Mouse (Mus musculus) megakaryocyte-erythroid progenitor cell, adult 5-6 weeks (primary cell): Measurements from ENCODE around the gene Bpifc. TPM values are rescaled to one million over a fixed set of nuclear protein-coding genes. Genes with fewer than 3 reads are reported as not detected.
"Not testable (repeated sequence)": the region's sequence is repeated elsewhere in the genome, so short reads cannot be mapped to it uniquely, and the experiment has no call there.

Experiments used
- ATAC-seq: replicated peaks from 2 replicates; pipeline ENCODE4 v1.8.0; 2016; ENCODE audit warnings: mild to moderate bottlenecking, inconsistent platforms; ENCODE audit not compliant: severe bottlenecking, poor library complexity, low FRiP score, low TSS enrichment
- total RNA-seq, 2 experiments: library from RNA; stranded (forward) in 1 of 2; stranded (reverse) in 1 of 2; fragments of 200-1000, 215-1000 nt in 1 of 2; fragments of >200 nt in 1 of 2; fragmentation: Nextera tagmentation in 1 of 2; gene quantifications; 2 replicates each; pipeline ENCODE4 v1.2.3; 2014 to 2017

The Bpifc gene
- total RNA-seq (2014; fragmentation: Nextera tagmentation) (1.0 TPM in 1 of 2 replicates, not detected in the other), total RNA-seq (2017) (0.11 TPM in 1 of 2 replicates, not detected in the other)

DNA sequence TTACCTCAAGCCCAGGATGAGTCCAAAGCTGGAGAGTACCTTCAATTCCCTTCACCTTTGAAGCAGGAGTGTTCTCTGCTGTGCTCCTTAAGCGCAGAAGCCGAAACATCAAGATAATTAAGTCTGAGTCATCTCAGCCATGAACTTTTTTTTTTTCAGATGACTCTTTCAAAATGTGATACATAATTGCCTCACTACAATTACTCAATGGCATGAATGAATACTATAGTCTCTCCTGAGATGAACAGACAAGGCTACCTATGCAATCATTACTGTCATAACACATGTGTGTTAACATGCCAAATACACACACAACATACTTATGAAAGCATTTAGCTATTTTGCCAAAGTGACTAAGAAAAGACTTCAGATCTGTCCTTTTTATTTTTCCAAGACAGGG is at the start of gene Bpifc:
Gene Bpifc (minus strand): TSS at position 115 of the 400 bp plus-strand sequence.
- ATAC-seq: no peak

DNA sequence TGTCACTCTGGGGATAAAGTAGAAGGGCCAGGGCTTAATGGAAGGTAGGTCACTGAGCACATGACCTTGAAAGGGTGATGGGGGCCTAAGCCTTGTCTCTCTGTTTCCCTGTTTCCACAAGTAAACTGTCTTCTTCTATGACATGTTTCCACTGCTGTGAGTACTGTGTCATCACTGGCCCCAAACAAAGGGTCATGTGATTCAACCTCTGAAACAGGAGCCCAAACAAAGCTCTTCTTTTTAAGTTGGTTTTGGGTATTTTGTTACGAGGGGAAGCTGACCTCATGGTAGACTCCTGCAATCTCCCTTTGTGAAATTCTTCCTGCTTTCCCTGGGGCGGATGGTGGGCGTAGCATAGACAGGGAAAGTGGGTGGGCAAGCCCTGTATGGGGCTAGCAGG is 48.6 kb upstream of the Bpifc start:
- no peak for ATAC-seq

DNA sequence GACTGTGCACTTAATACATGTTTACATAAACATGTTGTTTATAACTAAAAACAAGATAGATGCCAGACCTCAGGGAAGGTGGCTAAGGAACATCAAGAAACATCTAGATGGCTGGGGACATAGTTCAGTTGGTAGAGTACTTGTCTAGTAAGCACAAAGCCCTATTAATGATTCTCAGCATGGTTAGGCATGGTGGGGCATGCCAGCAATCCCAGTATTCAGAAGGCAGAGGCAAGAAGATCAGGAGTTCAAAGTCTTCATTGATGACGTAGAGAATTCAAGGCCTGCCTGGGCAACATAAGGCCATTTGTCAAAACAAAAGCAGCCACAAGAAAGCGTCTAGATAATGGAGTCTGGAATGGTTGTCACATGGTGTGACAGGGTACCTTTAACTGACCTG is 46.0 kb upstream of the Bpifc start:
- ATAC-seq: no peak

DNA sequence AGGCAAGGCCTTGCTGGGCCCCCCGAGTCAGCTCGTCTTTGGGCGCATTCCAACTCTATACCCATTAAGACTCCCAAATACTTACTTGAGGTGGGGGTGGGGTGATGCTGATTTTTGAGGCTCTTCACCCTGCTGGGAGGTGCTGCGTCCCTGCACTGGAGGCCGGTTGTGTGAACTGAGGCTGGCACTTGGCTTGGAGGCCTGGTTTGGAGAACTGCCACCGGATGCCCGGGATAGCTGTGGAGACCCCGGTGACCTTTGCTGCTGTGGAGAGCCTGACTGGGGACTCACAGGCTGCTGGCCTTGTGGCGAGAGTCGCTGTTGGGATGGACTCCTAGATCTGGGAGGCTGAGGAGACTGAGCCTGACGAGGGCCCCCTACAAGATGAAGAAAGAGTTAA is 45.6 kb upstream of the Bpifc start:
- ATAC-seq: no peak

DNA sequence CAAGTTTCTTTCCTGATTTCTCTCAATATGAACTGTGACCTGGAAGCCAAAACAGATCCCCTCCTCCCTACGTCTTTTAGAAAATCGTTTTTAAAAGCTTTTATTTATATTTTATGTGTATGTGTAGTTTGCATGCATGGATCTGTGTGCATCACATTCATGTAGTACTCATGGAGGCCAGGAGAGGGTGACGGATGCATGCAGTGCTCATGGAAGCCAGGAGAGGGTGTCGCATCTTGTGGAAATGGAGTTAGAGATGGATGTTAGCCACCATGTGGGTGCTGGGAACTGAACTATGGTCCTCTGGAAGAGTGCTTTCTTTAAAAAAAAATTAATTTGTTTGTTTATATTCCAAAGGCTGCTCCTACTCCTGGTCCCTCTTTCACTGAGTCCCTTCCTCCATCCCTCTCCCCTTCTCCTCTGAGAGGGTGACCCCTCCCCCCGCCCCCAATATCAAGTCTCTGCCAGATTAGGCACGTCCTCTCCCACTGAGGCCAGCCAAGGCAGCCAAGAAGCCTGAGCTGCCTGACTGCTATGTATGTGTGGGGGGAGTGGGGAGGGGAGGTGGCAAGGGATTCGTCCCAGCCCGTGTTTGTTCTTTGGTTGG is 44.7 kb upstream of the Bpifc start:
- no peak for ATAC-seq

DNA sequence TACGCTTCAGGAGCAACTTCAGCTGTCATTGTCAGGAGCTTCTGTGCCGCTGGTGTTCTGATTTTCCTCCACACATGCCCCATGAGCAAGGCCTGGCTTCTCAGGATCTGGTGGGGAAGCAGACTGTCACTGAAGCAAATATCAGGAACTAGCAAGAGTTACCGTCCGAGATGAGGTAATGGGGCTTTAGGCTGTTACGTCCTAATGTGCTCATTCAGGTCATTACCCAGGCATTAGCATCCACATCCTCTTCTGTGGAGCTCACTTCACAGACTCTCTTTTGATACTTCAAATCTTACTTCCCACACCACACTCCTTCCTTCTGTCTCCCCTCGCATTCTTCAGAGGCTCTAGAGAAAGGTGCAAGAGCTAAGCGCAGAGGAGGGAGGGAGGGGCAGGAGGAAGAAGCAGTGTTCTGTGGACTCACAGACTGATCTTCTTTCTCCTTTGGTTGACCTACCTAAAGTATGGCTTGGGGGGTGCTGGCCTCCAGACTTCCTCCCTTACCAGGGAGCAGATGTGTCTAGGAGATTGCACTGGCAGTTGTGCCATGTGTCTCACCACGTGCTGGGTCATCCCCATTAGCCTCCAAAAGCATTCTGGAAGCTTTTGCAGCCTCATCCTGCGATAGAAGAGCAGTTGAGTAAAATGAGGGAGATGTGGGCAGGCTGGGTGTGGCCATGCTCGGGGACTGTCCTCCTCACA is 41.3 kb upstream of the Bpifc start:
- ATAC-seq: peak; percentile 71

DNA sequence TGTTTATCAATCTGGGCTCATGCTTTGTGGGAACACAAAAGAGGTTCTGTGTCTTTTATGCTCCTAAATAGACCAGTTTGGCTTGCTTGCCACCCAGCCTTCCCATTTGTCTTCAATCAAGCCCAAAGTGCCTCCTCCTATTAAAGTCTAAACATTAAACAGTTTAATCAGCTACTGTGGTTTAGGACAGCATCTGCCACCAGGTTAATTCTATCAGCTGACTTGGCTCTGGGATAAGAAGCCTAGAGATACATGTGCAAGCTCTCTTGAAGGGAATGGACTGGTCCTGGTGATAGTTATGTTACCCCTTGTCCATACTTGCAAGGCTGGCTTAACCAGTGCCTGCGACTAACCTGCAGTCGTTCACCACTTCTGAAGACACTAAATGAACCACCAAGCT is 38.8 kb upstream of the Bpifc start:
- no peak for ATAC-seq

DNA sequence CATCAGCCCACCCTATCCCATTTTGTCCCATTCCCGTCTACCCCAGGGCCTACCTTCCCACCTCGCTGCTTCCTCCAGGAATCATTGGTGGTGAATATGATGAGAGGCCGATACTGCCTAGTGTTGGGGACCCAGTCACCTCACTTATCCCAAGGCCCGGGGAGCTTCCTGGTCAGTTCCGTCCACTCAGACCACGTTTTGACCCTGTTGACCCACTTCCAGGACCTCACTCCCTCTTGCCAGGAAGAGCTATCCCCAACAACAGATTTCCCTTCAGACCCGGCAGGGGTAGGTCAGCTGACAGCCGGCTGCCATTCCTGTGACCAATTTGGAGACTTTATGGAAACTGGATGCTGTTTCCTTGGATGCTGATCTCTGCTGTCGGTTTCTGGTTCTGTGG is 36.1 kb upstream of the Bpifc start:
- no peak for ATAC-seq

DNA sequence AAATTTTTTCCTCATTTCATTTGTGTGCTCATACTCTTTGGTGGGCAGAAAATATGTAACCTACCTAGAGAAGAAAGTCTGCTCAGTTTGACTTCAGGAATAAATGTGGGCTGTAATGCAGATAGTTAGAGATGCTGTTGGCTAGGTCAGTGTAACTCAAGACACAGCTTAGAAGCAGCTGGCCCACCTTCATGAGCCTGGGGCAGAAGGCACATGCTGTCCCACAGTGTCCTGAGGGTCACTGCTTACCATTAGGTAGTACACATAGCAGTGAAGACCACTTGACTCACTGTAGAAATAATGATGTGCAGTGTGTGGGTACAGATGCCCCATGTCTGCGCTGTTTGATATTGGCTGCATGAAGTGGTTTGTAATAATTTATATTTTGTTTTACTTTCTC is 34.7 kb upstream of the Bpifc start:
- no peak for ATAC-seq

DNA sequence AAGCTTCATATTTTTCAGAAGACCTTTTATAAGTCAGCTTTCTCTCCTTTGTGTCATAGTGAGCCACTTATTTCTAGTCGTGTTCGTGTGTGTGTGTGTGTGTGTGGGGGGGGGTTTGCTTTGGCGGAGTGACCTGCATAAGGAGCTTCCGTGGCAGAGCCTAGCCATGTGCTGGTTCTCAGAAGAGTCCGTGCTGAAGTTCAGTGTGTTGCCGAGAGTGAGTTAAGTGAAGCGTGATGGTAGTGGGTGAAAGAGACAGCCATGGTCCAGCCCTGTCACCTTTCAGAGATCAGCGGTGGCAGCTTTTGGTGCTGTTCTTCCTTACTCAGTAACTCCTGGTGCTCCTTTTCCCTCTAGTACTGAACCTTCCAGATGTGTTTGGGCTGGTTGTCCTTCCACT is 32.4 kb upstream of the Bpifc start:
- ATAC-seq: no peak

DNA sequence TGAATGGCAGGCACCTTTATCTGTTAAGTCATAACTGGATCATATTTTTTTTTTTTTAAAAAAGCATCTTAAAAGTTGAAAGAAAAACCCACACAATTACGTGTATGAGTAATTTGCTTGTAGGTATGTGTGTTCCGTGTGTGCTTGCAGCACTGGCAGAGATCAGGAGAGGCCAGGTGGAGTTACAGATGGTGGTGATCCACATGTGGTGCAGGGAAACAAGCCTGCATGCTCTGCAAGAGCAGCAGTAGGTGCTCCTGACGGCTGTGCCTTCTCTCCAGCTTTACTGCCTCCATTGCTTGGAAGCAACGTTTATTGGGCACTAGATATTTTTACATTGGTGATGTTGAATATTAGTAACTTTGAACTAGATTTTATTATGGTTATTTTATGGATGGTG is 32.0 kb upstream of the Bpifc start:
- no peak for ATAC-seq

DNA sequence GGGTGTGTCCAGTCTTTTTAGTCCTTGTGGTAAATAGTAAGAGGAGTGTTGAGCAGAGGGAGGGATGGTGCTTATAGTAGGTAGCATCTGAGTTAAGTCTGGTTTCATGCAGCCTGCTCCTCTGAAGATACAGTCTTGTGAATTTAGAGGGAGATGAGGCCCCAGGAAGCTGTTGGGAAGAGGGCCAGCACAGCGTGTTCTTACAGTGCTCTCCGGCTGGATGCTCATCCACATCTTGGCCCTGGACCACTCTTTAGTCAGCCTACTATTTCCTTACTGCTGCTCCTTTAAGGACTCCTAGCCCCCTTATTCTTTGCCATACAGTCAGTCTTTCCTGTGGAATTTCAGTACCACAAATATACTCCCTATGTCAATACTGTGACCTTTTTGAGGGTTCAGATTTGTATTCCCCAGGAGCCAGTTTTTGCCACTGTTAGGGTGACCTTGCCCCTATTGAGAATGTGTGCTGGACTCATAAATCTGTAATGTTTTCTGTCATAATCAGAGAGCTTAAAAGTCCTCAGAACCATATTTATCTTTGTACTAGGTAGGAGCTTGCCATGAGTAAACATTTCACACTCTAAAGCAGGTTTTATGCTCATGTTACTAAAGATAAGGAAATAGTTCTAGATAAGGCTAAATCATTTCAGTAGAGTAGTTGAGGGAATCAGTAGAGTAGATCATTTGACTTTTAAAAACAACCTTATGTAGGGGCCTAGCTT is 22.5 kb upstream of the Bpifc start:
- ATAC-seq: no peak

DNA sequence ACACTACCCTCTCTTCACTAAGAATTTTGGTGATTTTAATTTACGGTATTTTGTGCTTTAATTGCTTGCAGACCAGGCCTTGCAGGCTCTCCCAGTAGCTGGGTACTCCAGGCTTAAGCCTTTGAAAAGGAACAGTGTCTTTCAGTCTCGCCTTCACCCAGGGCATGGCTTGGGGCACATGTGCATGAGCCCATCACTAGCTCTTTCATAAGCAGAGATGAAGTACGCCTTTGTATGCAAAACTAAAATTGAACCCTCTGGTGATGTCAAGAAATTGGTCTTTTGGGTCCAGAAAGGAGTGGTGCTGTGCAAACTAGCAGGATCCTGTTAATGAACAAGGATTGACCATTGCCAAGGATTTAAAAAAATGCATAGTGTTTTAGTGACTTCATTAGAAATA is 20.8 kb upstream of the Bpifc start:
- no peak for ATAC-seq

DNA sequence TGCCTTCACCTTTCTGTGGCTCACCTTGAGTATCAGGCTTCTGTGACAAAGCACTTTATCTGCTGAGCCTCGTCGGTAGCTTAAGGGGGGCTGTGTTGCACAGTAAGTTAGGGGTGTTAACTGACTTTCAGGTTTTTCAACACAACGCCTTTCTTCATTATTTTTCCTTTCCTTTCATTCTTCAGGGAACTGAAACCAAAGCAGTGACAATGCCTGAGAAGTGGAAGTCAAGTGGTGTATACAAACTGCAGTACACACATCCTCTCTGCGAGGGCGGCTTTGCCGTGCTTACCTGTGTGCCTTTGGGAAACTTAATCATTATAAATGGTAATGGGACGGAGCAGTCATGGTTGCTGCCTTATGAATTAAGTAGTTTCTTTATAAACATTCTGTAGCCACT is 19.0 kb upstream of the Bpifc start:
- no peak for ATAC-seq

DNA sequence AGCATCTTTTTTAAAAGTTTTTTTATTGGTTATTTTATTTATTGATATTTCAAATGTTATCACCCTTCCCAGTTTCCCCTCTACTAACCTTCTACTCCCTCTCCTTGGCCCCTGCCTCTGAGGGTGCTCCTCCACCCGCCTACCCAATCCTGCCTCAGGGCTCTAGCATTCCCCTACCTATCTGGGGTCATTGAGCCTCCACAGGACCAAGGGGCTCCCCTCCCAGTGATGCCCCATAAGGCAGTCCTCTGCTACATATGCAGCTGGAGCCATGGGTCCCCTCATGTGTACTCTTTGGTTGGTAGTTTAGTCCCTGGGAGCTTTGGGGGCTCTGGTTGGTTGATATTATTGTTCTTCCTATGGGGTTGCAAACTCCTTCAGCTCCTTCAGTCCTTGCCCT is 15.1 kb upstream of the Bpifc start:
- not testable (repeated sequence) for ATAC-seq

DNA sequence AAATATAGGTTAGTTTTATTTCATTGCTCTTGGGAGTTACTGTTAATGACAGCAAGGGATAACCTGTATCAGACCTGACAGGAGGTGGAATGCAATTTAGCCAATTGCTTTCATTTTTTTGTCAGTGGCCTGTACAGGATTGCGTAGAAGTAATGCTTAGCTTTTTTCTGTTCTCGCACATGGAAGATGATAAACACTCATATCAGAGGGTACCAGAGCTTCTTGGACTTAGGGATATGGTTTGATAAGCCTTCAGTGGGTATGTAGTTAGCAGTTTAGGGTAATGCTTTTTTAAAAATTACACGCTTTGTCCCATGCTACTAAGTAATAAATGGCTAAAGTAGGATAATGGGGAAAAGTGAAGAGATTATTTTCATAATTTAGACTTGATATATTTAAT is 14.7 kb upstream of the Bpifc start:
- peak; percentile 71 for ATAC-seq

DNA sequence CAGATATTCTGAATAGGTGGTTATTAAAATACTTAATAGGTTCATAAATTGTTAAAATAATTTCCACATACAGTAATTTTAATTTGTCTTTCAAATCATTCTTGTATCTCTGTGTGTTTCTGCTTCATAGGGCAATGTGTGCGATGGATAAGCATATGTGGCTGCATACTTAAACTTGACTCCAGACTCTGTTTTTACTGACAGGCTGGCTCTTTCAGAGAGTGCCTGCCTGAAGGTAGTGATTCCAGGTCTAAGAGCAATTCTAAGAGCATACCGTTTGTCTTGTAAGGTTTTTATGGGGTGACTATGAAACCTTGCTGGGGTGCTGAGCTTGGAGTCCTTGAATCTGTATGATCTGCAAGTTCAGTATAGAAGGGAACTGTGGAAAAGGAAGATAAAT is 14.2 kb upstream of the Bpifc start:
- ATAC-seq: peak; percentile 48

DNA sequence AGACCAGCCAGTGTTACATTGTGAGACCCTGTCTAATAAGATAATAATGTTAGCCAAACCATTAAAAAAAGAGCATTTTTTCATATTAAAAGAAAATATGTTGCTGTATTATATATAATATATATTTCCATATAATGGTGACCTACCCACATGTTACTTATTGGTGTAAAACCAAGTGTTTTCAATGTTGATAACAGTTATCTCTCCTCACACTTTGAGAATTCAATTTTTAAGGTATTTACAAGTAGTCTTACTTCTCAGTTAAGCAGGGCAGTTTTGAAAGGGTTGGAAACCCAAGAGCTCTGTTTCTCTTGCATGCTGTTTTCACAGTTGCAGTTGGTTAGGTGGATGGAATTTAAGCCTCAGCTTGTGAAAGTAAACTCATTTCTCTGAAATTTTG is 11.5 kb upstream of the Bpifc start:
- ATAC-seq: no peak

DNA sequence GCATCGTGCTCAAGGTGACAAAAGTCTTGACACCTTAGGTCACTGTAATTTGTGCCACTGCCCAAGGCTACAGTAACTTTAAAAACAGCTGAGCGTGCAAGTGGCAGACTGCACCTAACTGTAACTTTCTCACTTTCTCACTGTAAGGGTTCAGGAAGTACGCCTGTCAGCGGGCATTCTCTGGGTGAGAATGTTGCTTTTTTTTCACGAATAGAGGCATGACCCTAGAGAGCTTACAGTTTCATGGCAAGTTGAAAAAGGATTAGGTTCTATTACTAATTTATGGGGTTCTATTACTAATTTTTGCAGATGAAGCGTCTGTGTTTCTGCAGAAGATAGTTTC is 10.8 kb upstream of the Bpifc start:
- ATAC-seq: peak; percentile 13; the same call in 1 of the 2 replicates

DNA sequence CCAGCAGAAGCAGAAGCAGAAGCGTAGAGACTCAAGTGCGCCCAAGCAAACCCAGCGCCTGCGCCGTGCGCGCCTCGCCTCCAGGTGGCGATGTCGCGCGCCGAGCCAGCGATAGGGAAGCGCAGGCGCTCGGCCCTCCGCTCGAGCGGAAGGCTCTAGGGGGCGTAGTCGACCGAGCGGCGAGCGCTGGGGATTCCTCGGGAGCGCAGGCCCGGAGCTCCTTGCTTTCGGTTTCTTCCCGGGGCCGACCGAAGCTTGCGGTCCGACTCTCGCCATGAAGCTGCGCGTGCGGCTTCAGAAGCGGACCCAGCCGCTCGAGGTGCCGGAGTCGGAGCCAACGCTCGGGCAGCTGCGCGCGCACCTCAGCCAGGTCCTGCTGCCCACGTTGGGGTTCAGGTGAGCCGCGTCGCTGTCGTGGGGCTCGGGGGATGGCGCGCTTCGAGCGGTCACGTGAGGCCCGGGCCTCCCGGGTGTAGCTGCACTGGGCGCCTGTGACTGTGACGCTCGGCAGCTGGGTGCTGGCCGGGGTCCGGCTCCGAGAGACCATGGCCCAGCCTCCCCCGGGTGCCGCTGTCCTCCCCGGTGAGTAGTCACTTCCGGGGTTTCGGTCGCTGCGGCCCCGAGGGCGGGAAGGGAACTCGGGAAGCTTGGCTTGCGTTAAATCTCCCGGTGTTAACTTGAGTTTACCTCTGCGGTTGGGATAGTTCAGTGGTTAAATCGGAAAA is 10.2 kb upstream of the Bpifc start, which contains the start of gene Fbxo7:
Gene Fbxo7 (plus strand): TSS at position 224 of the 725 bp plus-strand sequence.
- peak; percentile 71 for ATAC-seq
